Mouse (Mus musculus) embryo, embryonic 10 days (tissue): ENCODE measurements around the gene Lfng.
A peak's percentile ranks its signal among the peaks of the same experiment; 100 is the strongest.

Experiments
- DNase-seq: peaks from one replicate; pipeline ENCODE4 v3.0.0-alpha.2; 2015; ENCODE audit warnings: low spot score

The Lfng gene

GRCm38 (mm10) chr5:140615321-140616109, 8.4 kb downstream of the Lfng start:
- no peak for DNase-seq

GRCm38 (mm10) chr5:140616110-140616503, 9.0 kb downstream of the Lfng start:
- no peak for DNase-seq

GRCm38 (mm10) chr5:140616691-140617090, 9.6 kb downstream of the Lfng start:
- peak; percentile 21 for DNase-seq

- no peak for DNase-seq
Observed at GRCm38 (mm10) chr5:140617714-140618113, 10.6 kb downstream of the Lfng start.

GRCm38 (mm10) chr5:140619151-140619771, 12.1 kb downstream of the Lfng start:
- DNase-seq: peak; percentile 90

- peak; percentile 20 for DNase-seq
Observed at GRCm38 (mm10) chr5:140619895-140620736, 13.0 kb downstream of the Lfng start.

GRCm38 (mm10) chr5:140621092-140621491, 14.0 kb downstream of the Lfng start:
- DNase-seq: no peak

GRCm38 (mm10) chr5:140621517-140621916, 14.4 kb downstream of the Lfng start:
- no peak for DNase-seq

- DNase-seq: no peak
Observed at GRCm38 (mm10) chr5:140622978-140623670, 16.0 kb downstream of the Lfng start.

- no peak for DNase-seq
Observed at GRCm38 (mm10) chr5:140623791-140624190, 16.7 kb downstream of the Lfng start.

- DNase-seq: no peak
Observed at GRCm38 (mm10) chr5:140624238-140624637, 17.1 kb downstream of the Lfng start.

- DNase-seq: no peak
Observed at GRCm38 (mm10) chr5:140624961-140625360, 17.8 kb downstream of the Lfng start.

GRCm38 (mm10) chr5:140627580-140627979, 20.5 kb downstream of the Lfng start:
- DNase-seq: no peak

GRCm38 (mm10) chr5:140628995-140629394, 21.9 kb downstream of the Lfng start:
- no peak for DNase-seq

GRCm38 (mm10) chr5:140633432-140633831, 26.3 kb downstream of the Lfng start:
- no peak for DNase-seq

- no peak for DNase-seq
Observed at GRCm38 (mm10) chr5:140634798-140635722, 27.9 kb downstream of the Lfng start.

- no peak for DNase-seq
Observed at GRCm38 (mm10) chr5:140636316-140637057, 29.4 kb downstream of the Lfng start.

- no peak for DNase-seq
Observed at GRCm38 (mm10) chr5:140637058-140637410, 29.9 kb downstream of the Lfng start.

GRCm38 (mm10) chr5:140637989-140638388, 30.9 kb downstream of the Lfng start:
- no peak for DNase-seq

- DNase-seq: no peak
Observed at GRCm38 (mm10) chr5:140638484-140638883, 31.4 kb downstream of the Lfng start.
